Mouse (Mus musculus): Measurements from ENCODE around the gene Slc16a10.

Gene Slc16a10

GRCm38 (mm10) chr10:40152550-40152857 lies 10.4 kb upstream of the Slc16a10 start:
- in situ Hi-C loops (cut with MboI; ENCODE audit: low pct_unique_long_range_greater_than_20kb in 1 of 2, low sequenced_read_pairs in 2 of 2, unreplicated experiment in 1 of 2): no loop called here

- in situ Hi-C loops (cut with MboI; ENCODE audit: low pct_unique_long_range_greater_than_20kb in 1 of 2, low sequenced_read_pairs in 2 of 2, unreplicated experiment in 1 of 2): no loop called here
Observed at GRCm38 (mm10) chr10:40151852-40152549, 9.9 kb upstream of the Slc16a10 start.

- in situ Hi-C loops (cut with MboI; ENCODE audit: low pct_unique_long_range_greater_than_20kb in 1 of 2, low sequenced_read_pairs in 2 of 2, unreplicated experiment in 1 of 2): no loop called here
Observed at GRCm38 (mm10) chr10:40149584-40150145, 7.6 kb upstream of the Slc16a10 start.

GRCm38 (mm10) chr10:40147325-40148059 lies 5.4 kb upstream of the Slc16a10 start:
- in situ Hi-C loops (cut with MboI; ENCODE audit: low pct_unique_long_range_greater_than_20kb in 1 of 2, low sequenced_read_pairs in 2 of 2, unreplicated experiment in 1 of 2): no loop called here

DNA sequence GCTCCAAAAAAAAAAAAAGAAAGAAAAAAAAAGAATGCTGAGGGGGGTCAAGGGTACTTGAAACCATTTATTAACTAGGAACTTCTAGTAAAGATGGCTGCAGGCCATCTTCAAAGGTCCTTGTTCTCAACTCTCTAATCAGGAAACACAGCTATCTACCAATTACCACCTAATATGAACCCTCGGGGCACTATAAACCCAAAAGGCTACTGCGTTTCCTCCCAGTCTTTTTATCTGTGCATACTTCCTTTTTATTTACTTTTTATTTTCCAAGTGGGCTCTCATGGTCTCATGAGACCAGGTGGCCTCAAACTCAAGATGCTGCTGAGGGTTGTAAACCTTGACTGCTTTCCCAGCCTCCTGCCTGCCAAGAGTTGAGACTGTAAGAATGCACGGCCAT lies 4.4 kb upstream of the Slc16a10 start:
- in situ Hi-C loops (cut with MboI; ENCODE audit: low pct_unique_long_range_greater_than_20kb in 1 of 2, low sequenced_read_pairs in 2 of 2, unreplicated experiment in 1 of 2): no loop called here

DNA sequence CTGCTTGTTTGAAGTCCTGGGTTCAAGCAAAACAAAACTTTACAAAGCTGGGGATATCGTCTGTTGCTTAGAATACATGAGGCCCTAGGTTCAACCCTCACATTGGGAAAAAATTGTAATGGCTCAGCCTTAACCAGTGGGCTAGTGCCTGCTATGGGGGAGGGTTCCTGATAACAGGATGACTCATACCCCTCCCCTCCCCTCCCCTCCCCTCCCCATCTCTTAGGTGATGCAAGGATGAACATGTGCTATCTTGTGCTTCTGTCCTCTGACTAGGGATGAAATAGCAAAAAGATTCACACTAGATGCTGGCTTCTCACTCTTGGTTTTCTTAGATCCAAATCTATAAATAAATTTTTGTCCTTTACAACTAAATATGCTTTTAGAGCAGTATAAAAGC lies 2.8 kb upstream of the Slc16a10 start:
- in situ Hi-C loops (cut with MboI; ENCODE audit: low pct_unique_long_range_greater_than_20kb in 1 of 2, low sequenced_read_pairs in 2 of 2, unreplicated experiment in 1 of 2): no loop called here

GRCm38 (mm10) chr10:40141016-40141851 lies 824 bp downstream of the Slc16a10 start:
- in situ Hi-C loops (cut with MboI; ENCODE audit: low pct_unique_long_range_greater_than_20kb in 1 of 2, low sequenced_read_pairs in 2 of 2, unreplicated experiment in 1 of 2): no loop called here

GRCm38 (mm10) chr10:40139646-40140045 lies 2.4 kb downstream of the Slc16a10 start:
- in situ Hi-C loops (cut with MboI; ENCODE audit: low pct_unique_long_range_greater_than_20kb in 1 of 2, low sequenced_read_pairs in 2 of 2, unreplicated experiment in 1 of 2): no loop called here

GRCm38 (mm10) chr10:40135807-40136778 lies 6.0 kb downstream of the Slc16a10 start:
- in situ Hi-C loops (cut with MboI; ENCODE audit: low pct_unique_long_range_greater_than_20kb in 1 of 2, low sequenced_read_pairs in 2 of 2, unreplicated experiment in 1 of 2): no loop called here

DNA sequence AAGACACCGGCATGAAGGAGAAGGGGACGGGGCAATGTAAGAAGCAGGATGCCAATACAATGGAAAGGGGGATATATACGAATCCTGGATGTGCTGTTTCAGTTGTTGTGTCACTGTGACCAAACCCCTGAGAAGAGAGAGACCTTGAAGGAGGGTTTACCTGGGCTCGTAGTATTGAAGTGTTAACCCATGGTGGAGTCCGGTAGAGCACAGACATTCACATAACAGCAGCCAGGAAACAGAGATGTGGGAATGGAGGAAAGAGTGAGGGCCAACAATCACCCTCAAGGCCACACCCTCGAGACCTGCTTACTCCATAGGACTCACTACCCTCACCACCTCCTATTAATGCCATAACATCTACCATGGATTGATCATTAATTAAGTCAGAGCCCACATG lies 7.2 kb downstream of the Slc16a10 start:
- in situ Hi-C loops (cut with MboI; ENCODE audit: low pct_unique_long_range_greater_than_20kb in 1 of 2, low sequenced_read_pairs in 2 of 2, unreplicated experiment in 1 of 2): no loop called here

DNA sequence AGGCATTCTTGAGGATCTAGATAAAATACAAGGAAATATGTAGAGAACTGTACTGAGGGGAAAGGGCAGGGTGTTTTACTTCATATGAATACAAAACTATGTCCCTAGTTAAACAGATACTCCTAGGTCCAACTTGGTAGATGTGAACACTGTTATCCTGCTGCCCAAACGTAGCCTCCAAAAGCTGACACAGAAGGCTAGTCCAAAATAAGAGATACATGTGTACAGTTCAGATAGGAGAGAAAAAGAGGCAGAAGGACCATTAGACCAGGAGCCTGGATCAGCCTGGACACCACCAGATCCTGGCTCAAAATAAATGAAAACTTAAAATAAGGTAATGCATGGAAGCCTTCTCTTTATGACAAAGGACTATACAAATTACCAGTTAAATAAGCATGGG lies 8.4 kb downstream of the Slc16a10 start:
- in situ Hi-C loops (cut with MboI; ENCODE audit: low pct_unique_long_range_greater_than_20kb in 1 of 2, low sequenced_read_pairs in 2 of 2, unreplicated experiment in 1 of 2): no loop called here

- in situ Hi-C loops (cut with MboI; ENCODE audit: low pct_unique_long_range_greater_than_20kb in 1 of 2, low sequenced_read_pairs in 2 of 2, unreplicated experiment in 1 of 2): no loop called here
Observed at GRCm38 (mm10) chr10:40131690-40132418, 10.2 kb downstream of the Slc16a10 start.

GRCm38 (mm10) chr10:40130126-40130525 lies 11.9 kb downstream of the Slc16a10 start:
- in situ Hi-C loops (cut with MboI; ENCODE audit: low pct_unique_long_range_greater_than_20kb in 1 of 2, low sequenced_read_pairs in 2 of 2, unreplicated experiment in 1 of 2): no loop called here

DNA sequence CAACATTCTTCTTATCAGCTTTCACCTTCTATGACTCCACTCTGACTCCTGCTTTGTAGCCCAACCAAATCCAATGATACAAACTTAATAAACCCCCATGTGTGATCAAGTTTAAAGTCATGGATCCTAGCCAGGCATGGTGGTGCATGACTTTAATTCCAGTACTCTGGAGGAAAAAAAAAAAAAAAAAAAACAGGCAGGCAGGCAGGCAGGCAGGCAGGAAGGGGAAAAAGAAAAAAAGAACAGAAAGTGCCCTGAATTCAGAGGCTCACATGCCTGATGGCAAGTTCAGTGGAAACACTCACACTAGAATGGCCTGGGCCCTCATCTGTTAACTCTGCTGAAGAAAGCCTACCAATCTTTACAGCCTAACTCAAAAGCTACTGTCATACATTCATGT lies 12.9 kb downstream of the Slc16a10 start:
- in situ Hi-C loops (cut with MboI; ENCODE audit: low pct_unique_long_range_greater_than_20kb in 1 of 2, low sequenced_read_pairs in 2 of 2, unreplicated experiment in 1 of 2): no loop called here

DNA sequence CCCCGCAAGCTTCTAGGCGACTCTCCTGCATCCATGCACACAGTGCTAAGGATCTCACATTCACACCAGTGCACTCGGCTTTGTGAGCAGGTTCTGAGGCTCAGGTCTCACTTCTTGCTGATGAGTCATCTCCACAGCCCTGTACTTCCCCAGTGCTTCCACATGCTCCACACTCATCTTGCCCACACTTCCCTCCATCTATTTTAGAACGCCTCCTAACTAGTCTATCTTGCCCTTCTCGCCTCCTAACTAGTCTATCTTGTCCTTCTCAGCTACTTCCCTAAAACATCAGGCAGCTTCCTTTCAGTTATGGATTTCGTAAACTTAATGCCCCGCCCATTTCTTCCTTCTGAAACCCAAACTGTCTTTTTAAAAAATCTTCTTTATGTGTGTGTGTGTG lies 13.6 kb downstream of the Slc16a10 start:
- in situ Hi-C loops (cut with MboI; ENCODE audit: low pct_unique_long_range_greater_than_20kb in 1 of 2, low sequenced_read_pairs in 2 of 2, unreplicated experiment in 1 of 2): no loop called here

GRCm38 (mm10) chr10:40125200-40125599 lies 16.9 kb downstream of the Slc16a10 start:
- in situ Hi-C loops (cut with MboI; ENCODE audit: low pct_unique_long_range_greater_than_20kb in 1 of 2, low sequenced_read_pairs in 2 of 2, unreplicated experiment in 1 of 2): no loop called here

GRCm38 (mm10) chr10:40124570-40124969 lies 17.5 kb downstream of the Slc16a10 start:
- in situ Hi-C loops (cut with MboI; ENCODE audit: low pct_unique_long_range_greater_than_20kb in 1 of 2, low sequenced_read_pairs in 2 of 2, unreplicated experiment in 1 of 2): no loop called here

All from mouse embryonic stem cell (cell line).